Mouse (Mus musculus) monocyte, adult 2 months (primary cell): ENCODE data around the gene Car11.
"Not testable (repeated sequence)": the region's sequence is repeated elsewhere in the genome, so short reads cannot be mapped to it uniquely, and the experiment has no call there.

Experiments used
- DNase-seq, 2 experiments: peaks; one replicate each; pipeline ENCODE4 v3.0.0; 2022; ENCODE audit warnings: low spot score in 2 of 2, low read depth in 1 of 2

Car11 gene

GRCm38 (mm10) chr7:45699523-45700141 lies at the start of gene Car11:
Car11 (plus strand) TSS chr7:45699843.
- no peak for DNase-seq

GRCm38 (mm10) chr7:45650484-45650883 lies 49.2 kb upstream of the Car11 start:
- DNase-seq, result not testable (repeated sequence)

DNA sequence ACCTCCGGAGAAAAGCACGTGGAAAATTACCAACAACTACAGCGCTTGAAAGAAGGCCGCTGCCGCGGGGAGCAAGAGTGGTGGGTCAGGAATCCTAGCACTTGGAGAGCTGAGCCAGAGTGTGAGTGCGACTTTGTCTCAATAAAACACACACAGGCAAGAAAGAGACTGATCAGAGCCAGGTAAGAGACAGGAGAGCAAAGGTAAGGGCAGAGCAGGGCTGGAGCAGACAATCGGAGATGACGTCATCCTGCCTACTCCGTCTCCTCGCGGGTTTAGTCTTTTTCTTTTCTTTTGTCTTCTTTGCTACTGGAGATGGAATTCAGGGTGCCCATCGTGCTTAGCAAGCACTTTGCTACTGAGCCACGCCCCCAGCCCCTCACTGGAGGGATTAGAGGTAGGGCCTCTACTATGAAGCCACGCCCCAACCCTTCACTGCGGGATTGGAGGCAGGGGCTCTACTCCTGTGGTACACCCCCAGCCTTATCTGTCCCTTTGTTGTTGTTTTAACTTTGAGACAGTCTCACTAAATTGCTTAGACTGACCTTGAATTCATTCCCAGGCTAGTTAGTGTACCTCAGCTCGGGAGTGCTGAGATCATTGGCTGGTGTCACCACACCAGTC lies 45.1 kb upstream of the Car11 start:
- no peak for DNase-seq

- DNase-seq, result no peak
Observed at GRCm38 (mm10) chr7:45660746-45661478, 38.7 kb upstream of the Car11 start.

DNA sequence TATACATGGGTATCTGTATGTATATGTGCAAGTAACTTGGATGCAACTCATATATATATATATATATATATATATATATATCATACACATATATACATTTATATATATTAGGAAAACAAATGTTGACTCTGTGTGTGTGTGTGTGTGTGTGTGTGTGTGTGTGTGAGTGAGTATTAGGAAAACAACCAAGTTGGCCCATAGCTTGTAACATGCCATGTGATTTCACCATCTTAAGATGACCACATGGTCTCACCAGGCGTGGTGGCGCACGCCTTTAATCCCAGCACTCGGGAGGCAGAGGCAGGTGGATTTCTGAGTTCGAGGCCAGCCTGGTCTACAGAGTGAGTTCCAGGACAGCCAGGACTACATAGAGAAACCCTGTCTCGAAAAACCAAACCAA lies 37.9 kb upstream of the Car11 start:
- DNase-seq, result not testable (repeated sequence)

GRCm38 (mm10) chr7:45665303-45666138 lies 34.1 kb upstream of the Car11 start:
- no peak for DNase-seq

DNA sequence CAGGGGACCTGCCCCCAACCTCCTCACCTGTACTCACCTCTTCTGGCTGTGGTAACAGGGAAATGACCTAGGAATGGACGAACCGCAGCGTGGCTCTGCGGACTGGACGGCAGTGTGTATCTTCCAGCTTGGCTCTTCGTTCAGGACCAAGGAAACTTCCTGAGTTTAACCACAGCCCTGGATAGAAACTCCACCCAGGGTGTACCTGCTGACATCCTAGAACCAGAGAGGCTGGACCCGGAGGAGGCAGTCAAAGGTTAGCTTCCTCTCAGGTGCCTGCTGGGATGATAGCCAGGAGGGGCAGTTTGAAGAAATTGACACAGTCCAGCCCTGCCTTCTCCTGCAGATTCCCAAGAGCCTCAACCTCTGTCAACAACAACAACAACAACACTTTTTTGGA lies 33.5 kb upstream of the Car11 start, which contains the start of gene Fut2:
TSS of gene Fut2 (minus strand) at position 234 of the 400 bp plus-strand sequence.
- no peak for DNase-seq

DNA sequence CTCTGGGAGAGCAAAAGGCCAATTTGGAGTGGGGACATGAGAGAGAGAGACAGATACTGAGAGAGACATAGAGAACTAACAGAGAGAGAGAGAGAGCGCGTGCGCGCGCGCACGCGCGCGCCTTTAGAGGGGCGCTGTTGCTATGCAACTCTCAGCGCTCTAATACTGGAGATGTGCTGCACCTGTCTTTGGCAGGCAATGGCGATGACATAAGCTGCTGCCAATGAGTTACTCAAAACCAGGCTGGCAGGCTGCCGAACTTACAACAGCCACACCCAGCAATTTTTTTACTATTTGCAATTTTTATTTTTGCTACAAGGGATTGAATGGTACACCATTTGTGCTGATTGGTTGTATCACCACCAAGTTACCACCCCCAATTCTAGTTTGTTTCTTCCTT lies 31.9 kb upstream of the Car11 start:
- no peak for DNase-seq

DNA sequence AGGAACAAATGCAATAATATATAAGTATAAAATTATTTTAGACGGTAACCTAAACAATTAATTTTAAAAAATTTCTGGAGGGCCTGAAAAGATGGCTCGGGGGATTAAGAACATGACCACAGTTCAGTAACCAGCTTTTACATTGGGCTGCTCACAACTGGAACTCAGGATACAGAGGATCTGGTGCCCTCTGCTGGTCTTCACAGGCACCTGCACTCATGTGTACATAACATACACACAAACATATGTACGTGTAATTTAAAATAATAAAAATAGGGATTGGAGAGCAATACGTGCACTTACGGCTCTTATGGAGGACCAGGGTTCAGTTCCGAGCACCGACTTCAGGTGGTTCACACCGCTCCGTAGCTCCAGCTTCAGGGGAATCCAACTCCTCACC lies 30.7 kb upstream of the Car11 start:
- DNase-seq, result no peak

GRCm38 (mm10) chr7:45677627-45678295 lies 21.9 kb upstream of the Car11 start:
- DNase-seq, result no peak

- DNase-seq, result no peak
Observed at GRCm38 (mm10) chr7:45678513-45678912, 21.1 kb upstream of the Car11 start.

GRCm38 (mm10) chr7:45679966-45680621 lies 19.5 kb upstream of the Car11 start:
- DNase-seq, result no peak

DNA sequence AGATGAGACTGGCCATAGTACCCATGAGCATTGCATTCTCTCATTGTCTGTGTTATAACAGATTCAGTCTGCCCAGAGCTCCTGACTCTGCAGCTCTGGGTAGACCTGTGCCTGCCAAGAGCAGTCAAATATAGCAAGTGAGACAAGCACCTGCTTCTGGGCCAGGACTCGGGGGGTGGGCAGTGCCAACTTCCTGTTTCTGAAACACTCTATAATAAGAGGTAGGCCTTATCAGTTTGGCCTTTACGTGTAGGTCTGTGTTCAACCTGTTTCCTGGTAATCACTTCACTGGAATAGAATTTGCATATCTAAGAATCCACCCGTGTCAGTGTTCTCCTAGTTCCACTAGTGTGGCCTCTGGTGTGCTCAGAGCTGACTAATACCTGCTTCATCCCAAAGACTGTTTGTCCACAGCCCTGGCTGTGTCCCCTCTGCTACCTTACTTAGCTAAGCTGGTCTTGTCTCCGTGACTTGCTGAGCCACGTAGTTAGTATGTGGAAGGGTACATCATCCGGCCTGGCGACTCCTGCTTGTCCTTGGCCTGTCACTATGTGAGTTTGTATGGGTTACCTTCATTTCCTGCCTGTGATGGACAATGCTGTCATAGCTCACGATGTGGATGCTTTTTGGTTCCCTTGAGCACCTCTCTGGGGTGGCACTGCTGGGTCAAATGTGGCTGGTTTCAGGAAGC lies 18.5 kb upstream of the Car11 start:
- no peak for DNase-seq

DNA sequence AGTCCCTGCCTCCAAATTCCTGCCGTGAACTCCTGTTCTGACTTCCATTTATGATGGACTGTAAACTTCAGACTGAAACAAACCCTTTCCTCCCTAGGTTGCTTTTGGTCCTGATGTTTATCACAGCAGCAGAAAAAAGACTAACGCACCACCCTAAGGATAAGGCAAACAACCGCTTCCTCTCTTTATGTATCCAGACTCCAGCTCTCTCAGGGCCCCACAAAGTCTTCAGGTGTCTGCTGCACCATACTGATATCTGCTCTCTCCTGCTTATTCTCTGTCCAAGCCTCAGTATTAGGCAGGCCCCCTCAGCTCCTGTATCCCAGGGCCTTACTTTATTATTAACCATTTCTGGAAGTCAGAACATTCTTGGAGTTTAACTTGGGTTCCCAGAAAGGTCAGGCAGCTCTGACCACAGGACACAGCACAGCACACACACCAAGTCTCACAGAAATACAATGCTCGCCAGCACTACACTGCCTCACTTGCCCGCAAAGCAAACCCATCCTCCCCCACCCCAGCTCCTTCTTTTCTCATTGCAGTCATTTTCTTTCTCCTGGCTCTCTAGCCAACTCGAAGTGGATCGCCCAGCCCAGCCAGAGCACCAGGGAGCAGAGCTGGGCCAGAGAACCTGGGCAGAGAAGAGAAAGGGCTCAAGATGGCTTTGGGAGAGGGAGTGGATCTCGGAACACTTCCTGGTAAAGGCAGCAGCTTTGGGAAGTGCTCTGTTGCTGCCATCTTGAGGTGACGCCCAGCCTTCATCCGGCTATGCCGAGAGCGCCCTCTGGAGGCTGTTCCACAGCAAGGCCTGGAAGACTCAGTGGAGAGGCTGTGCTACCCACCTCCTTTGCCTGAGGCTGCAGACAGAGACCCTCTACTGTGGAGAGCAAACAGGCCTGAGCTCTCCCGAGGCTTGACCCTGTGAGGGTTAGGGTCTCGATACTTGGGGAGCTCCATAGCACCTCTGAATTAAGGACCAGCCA lies 17.2 kb upstream of the Car11 start:
- peak; percentile 58 to 73 for DNase-seq

DNA sequence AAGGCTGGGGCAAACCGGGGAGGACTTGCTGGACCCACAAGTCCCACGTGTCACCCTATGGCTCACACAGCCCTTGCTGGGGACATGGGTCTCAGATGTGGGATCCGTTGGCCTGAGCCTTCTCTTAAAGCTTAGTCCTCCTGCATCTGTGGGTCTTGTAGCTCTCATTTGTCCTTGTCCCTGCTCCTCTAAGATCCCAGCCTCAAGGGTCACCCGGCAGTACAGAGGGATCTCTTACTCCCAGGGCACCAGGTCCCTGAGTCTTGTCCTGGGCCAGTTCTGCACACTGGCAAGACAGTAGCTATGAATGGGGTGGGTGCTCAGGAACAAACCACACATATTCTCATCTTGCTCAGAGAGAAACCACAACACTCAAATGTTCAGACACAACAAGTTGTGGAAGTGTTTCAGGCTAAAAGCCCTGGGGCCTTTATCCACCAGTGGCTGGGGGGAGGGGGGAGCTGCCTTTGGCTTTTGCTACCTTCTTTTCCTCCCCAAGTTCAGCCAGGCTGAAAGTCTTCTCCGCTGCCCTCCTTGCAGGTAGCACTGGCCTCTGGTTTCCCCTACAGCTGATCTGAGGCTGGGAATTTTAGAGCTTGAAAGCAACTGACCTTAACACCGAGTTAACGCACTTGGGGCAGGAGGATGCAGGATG lies 16.1 kb upstream of the Car11 start, which contains the start of gene Ntn5:
TSS of gene Ntn5 (plus strand) at position 627 of the 655 bp plus-strand sequence.
- no peak for DNase-seq

DNA sequence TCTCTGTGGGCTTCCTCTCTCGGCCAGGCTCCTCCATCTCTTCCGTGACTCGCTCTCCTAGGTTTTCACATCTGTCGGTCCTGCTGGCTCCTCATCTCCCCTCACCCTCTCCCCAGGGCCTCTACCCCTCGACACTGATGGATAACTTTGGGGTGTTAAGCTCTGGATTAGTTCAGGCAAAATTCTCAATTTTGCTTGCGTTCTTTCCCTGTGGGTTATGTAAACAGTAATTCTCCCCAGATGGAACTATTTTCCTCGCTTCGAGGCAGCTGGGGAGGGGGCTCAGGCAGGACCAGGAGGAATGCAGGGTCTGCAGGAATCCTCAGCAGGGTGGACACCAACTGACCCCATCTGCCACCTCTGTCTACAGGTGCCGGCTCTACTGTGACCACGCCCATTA lies 13.8 kb upstream of the Car11 start:
- DNase-seq, result no peak

- no peak for DNase-seq
Observed at GRCm38 (mm10) chr7:45686841-45687240, 12.8 kb upstream of the Car11 start.

DNA sequence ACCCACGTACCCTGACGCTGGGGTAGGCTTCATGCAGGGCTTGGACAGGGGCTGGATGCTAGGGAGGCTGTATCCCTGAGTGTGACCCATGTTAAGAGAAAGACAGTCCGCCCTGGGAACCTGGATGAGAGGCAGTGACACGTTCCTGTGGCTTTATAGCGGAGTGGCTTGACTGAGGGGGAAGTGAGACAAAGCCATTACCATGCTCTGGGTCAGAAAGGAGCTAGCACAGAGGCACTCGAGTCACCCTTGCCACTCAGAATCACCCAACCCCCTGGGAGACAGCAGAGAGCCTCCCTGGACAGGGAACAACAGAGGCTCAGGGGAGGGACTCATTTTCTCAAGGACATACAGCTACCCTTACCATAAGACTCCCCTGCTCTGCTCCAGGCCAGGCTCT lies 10.5 kb upstream of the Car11 start:
- no peak for DNase-seq
